Mouse (Mus musculus) midbrain, embryonic 16.5 days (tissue): ENCODE results near the gene Gm49776. TPM values are rescaled to one million over a fixed set of nuclear protein-coding genes. Genes with fewer than 3 reads are reported as not detected.
"Not testable (repeated sequence)": the region's sequence is repeated elsewhere in the genome, so short reads cannot be mapped to it uniquely, and the experiment has no call there.

Source experiments
- ATAC-seq: fragments of 200-750 bp; cut with Nextera tagmentation; 2 replicates; pipeline ENCODE4 v1.8.0; 2017; ENCODE audit warnings: moderate TSS enrichment
- H3K27ac ChIP-seq: fragments of 300-500 bp; sonication (generic); 2 replicates; pipeline ENCODE4 v1.5.1; 2014; ENCODE audit warnings: mild to moderate bottlenecking, low read length, mixed read lengths
- H3K27me3 ChIP-seq: fragments of 300-500 bp; sonication (generic); 2 replicates; pipeline ENCODE4 v1.6.1; 2014; ENCODE audit warnings: low read depth, low read length, mixed read lengths; ENCODE audit not compliant: control insufficient read depth, insufficient read depth
- H3K36me3 ChIP-seq: fragments of 300-500 bp; sonication (generic); 2 replicates; pipeline ENCODE4 v1.6.1; 2014; ENCODE audit warnings: mild to moderate bottlenecking, low read length, moderate library complexity, mixed read lengths; ENCODE audit not compliant: control insufficient read depth, insufficient read depth
- H3K4me1 ChIP-seq: fragments of 300-500 bp; sonication (generic); 2 replicates; pipeline ENCODE4 v1.6.1; 2014; ENCODE audit warnings: mild to moderate bottlenecking, low read length, mixed read lengths; ENCODE audit not compliant: control insufficient read depth, insufficient read depth
- H3K4me2 ChIP-seq: fragments of 300-500 bp; sonication (generic); 2 replicates; pipeline ENCODE4 v1.6.1; 2014; ENCODE audit warnings: mild to moderate bottlenecking, low read length, mixed read lengths
- H3K4me3 ChIP-seq: fragments of 300-500 bp; sonication (generic); 2 replicates; pipeline ENCODE4 v1.5.1; 2014; ENCODE audit warnings: low read depth, mild to moderate bottlenecking, low read length, moderate library complexity, mixed read lengths
- H3K9ac ChIP-seq: fragments of 300-500 bp; sonication (generic); 2 replicates; pipeline ENCODE4 v1.6.1; 2014; ENCODE audit warnings: low read depth, low read length, mixed read lengths
- H3K9me3 ChIP-seq: fragments of 300-500 bp; sonication (generic); replicated peaks from 2 replicates; pipeline ENCODE4 v1.6.1; 2014; ENCODE audit warnings: mild to moderate bottlenecking, low read length, mixed read lengths; ENCODE audit not compliant: control insufficient read depth, poor library complexity, severe bottlenecking
- WGBS: fragments of 180-500 bp; shearing (Covaris S2); extraction: QIAGEN DNeasy Blood & Tissue Kit; methylation state at CpG from one replicate; pipeline ENCODE4 v1.1.7; 2014; 5-methylcytosine and 5-hydroxymethylcytosine counted together
- polyA plus RNA-seq: library from polyadenylated mRNA; unstranded; fragments of >200 nt; fragmentation: Nextera tagmentation; extraction: Ambion mirVana; gene quantifications from 2 replicates; pipeline ENCODE4 v1.2.1, GENCODE M21; 2015

Gene Gm49776
- not detected in 2 replicates for polyA plus RNA-seq

DNA sequence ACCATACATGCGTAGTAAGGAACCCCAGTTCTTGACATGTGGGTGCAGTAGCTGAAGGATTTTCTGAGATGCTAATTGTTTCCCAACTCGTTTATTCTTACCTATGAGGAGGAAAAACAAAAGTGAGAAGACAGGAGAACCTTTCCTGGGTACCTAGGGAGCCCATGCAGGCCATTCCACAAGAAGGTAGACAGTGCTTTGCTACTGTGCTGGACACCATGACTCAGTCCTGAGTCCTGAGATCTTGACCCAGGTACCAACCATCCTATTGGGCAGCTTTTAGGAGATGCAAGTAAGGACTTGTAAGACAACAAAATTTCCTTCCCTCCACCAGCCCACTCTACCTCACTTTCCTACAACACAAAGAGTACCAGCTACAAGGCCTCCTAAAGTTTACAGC is at the start of gene Gm49776:
TSS of gene Gm49776 (minus strand) at position 101 of the 400 bp plus-strand sequence.
- H3K4me3 ChIP-seq, result no peak within 1 kb of the TSS
- no peaks in the 10 kb centered on the region for H3K9me3 ChIP-seq
- 96% methylated on average over 2 of the region's 2 CpGs for WGBS
- H3K9ac ChIP-seq, result no peak within 1 kb of the TSS
- no peak within 1 kb of the TSS for H3K4me2 ChIP-seq
- H3K27ac ChIP-seq, result no peak within 1 kb of the TSS
- no peaks in the 10 kb centered on the region for H3K4me1 ChIP-seq
- H3K27me3 ChIP-seq, result no peaks in the 10 kb centered on the region
- H3K36me3 ChIP-seq, result peaks cover 54% of the 10 kb centered on the region
- ATAC-seq, result no peak

DNA sequence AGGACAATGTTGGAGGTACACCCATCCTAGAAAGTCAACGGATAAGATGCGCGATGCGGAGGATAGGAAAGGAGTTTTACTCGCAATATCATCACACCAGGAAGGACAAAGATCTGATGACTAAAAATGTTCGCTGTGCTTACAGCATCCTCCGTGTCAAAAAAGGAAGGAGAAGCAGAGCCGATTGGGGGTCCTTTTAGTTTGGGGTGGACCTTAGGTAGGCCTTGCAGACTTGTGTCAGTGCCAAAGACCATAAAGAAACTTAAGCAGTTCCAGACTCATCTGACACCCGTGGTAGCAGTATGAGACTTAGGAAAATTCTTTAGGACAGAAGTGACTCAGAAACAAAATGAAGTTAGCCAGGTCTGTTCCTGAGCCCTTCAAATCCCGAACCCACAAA is 31.5 kb upstream of the Gm49776 start:
- H3K27me3 ChIP-seq, H3K36me3 ChIP-seq, ATAC-seq, H3K9me3 ChIP-seq: not testable (repeated sequence)
- WGBS, result 3% methylated on average over 7 of the region's 10 CpGs
- Histone ChIP-seq H3K9ac (peak overlapping the region; percentile 52; the same call in 1 of the 2 replicates), H3K27ac (peak overlapping the region; percentile 66; the same call in 1 of the 2 replicates), H3K4me3 (peak overlapping the region; percentile 97), H3K4me2 (peak overlapping the region; percentile 50), H3K4me1 (peaks cover 27% of the 10 kb centered on the region)

DNA sequence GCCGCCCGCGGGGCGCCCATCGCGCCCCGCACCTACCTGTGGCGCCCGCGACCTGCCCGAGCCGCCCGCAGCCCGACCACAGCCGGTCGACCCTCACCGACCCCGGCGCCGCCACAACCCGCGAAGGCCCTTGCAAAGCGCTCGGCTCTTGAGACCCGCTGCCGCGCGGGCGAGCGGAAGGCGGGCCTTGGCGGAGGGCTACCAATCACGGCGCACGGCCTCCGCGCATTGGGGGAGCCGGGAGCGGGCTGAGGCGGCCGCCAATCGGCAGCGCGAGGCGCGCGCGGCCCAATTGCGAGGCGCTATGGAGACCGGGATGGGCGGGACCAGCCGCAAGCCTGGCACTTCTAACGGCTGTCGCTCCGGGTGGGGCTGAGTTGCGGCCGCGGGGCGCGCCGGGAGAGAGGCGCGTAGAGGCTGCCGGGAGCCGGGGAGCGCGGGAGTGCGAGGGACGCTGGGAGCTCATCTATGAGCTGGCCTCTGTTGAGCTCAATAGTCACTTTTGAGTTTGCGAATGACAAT is 31.0 kb upstream of the Gm49776 start, which contains the start of gene Dgcr8:
TSS of gene Dgcr8 (minus strand) at position 180 of the 522 bp plus-strand sequence.
- Histone ChIP-seq H3K4me3 (peak within 1 kb of the TSS; percentile 97), H3K9ac (peak within 1 kb of the TSS; percentile 95)
- peak; percentile 100 for ATAC-seq

DNA sequence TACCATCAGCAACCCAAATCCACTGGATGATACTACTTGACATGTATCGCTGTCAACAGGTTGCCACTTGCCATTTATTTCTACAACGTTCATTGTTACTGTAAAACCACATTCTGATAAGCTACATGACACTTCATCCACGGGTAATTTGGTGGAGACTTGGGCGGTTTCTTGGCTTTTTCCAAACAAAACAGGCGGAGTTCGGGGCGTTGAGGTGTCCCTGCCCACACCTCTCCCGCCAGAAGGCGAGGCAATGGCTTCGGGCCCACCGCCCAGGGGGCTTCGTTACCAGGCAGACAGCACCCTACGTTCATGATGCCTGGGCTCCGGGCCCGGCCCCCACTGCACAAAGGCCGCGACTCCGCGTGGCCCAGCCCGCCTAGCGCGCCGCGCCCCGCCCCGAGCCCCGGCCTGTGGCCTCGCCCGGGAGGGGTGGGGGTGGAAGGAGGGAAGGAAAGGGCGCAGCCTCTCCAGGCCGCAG is 30.5 kb upstream of the Gm49776 start:
- WGBS, result under 1% methylated on average over 30 of the region's 31 CpGs
- Histone ChIP-seq H3K9ac (peak overlapping the region; percentile 95), H3K4me1 (peaks cover 27% of the 10 kb centered on the region), H3K27me3 (no peaks in the 10 kb centered on the region), H3K27ac (peak overlapping the region; percentile 90), H3K9me3 (no peaks in the 10 kb centered on the region), H3K4me2 (peak overlapping the region; percentile 99), H3K36me3 (peaks cover 9% of the 10 kb centered on the region), H3K4me3 (peak overlapping the region; percentile 97)
- ATAC-seq, result peak; percentile 83

More for the DNA sequence above, 31.0 kb upstream of the Gm49776 start, which contains the start of gene Dgcr8:
- peaks cover 4% of the 10 kb centered on the region for H3K36me3 ChIP-seq
- no peaks in the 10 kb centered on the region for H3K9me3 ChIP-seq
- no peaks in the 10 kb centered on the region for H3K27me3 ChIP-seq
- whole genome bisulfite sequencing, result under 1% methylated on average over 60 of the region's 71 CpGs
- H3K4me2 ChIP-seq, result peak within 1 kb of the TSS; percentile 99
- peak within 1 kb of the TSS; percentile 90 for H3K27ac ChIP-seq
- peaks cover 27% of the 10 kb centered on the region for H3K4me1 ChIP-seq

DNA sequence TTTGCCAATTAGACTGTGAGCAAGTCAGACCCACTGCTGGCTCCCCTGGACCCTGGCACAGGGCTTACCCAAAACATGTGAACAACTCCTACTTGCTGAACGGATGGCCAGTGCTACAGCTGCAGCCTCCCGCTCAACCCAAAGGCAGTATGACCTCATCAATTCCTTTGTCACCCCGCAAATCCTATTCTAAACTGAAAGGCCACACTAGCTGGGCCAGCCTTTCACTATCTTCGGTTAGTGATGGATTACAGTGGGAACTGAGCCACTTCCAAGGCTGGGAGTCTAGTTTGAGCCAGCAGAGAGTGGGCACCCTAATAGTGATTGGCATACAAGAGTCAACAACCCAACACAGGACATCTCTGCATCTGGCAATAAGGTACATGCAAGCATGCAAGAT is 30.0 kb upstream of the Gm49776 start:
- H3K36me3 ChIP-seq, result peaks cover 9% of the 10 kb centered on the region
- WGBS, result 0% methylated on average over 4 of the region's 4 CpGs
- peaks cover 27% of the 10 kb centered on the region for H3K4me1 ChIP-seq
- ATAC-seq, result no peak
- peak overlapping the region; percentile 95 for H3K9ac ChIP-seq
- H3K9me3 ChIP-seq, result no peaks in the 10 kb centered on the region
- H3K4me2 ChIP-seq, result peak overlapping the region; percentile 99
- H3K4me3 ChIP-seq, result peak overlapping the region; percentile 97
- H3K27me3 ChIP-seq, result no peaks in the 10 kb centered on the region
- peak overlapping the region; percentile 90 for H3K27ac ChIP-seq

DNA sequence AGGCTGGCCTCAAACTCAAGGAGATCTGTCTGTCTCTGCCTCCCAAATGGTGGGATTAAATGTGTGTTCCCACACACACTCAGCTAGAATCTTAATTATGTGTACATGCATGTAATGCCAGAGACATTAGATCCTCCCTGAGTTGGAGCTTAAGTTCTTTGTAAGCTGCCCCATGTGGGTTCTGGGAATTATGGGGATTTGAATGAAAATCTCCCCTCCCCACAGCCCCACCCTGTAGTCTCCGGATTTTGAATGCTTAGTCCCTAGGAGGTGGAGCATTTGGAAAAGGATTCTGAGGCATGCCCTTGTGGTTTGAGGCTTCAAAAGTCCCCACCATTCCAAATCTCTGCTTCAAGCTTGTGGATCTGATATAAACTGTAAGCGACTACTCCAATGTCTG is 17.0 kb upstream of the Gm49776 start:
- Histone ChIP-seq H3K4me2 (no peak overlapping the region), H3K36me3 (peaks cover 48% of the 10 kb centered on the region), H3K4me3 (no peak overlapping the region), H3K27me3 (no peaks in the 10 kb centered on the region), H3K9me3 (no peaks in the 10 kb centered on the region), H3K4me1 (no peaks in the 10 kb centered on the region), H3K27ac (no peak overlapping the region), H3K9ac (no peak overlapping the region)
- WGBS, result 55% methylated on average over 2 of the region's 2 CpGs
- no peak for ATAC-seq

DNA sequence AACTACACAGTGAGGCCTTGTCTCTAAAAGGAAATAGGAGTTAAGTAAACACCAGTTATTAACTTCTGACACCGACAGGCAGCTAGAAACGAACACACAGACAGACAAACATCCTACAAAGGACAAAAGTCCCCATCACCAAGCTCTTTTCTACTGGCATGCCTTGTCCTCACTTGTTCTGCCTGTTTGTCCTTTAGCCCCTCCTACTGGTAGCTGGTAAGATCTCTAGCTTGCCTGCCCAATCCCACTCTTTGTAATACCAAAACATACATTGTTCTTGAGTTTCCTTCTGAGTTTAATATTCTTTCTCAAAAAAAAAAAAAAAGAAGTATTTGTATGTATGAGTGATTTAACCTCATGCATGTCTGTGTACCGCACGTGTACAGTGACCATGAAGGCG is 10.1 kb upstream of the Gm49776 start:
- Histone ChIP-seq H3K9ac (no peak overlapping the region), H3K27me3 (no peaks in the 10 kb centered on the region), H3K4me2 (no peak overlapping the region), H3K4me1 (no peaks in the 10 kb centered on the region), H3K4me3 (no peak overlapping the region), H3K36me3 (peaks cover 23% of the 10 kb centered on the region), H3K27ac (no peak overlapping the region), H3K9me3 (no peaks in the 10 kb centered on the region)
- 91% methylated on average over 5 of the region's 5 CpGs for WGBS
- no peak for ATAC-seq

DNA sequence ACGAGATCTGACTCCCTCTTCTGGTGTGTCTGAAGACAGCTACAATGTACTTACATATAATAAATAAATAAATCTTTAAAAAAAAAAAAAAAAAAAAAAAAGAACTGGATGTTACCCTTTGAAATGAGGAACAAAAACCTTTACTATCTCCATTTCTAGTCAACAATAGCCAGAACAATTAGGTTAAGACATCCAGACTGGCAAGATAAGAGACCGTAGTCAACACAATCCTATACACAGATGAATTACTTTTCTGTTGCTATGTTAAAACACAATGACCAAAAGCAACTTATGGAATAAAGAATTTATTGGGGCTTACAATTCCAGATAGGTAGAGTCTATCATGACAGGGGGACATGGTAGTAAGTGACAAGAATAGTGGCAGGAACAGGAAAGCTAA is 6.9 kb upstream of the Gm49776 start:
- Histone ChIP-seq H3K36me3 (peaks cover 19% of the 10 kb centered on the region), H3K27ac (no peak overlapping the region), H3K9ac (no peak overlapping the region), H3K4me1 (no peaks in the 10 kb centered on the region), H3K4me2 (no peak overlapping the region), H3K27me3 (no peaks in the 10 kb centered on the region), H3K4me3 (no peak overlapping the region), H3K9me3 (no peaks in the 10 kb centered on the region)
- ATAC-seq, result no peak
- WGBS, result 75% methylated on average over 2 of the region's 2 CpGs

DNA sequence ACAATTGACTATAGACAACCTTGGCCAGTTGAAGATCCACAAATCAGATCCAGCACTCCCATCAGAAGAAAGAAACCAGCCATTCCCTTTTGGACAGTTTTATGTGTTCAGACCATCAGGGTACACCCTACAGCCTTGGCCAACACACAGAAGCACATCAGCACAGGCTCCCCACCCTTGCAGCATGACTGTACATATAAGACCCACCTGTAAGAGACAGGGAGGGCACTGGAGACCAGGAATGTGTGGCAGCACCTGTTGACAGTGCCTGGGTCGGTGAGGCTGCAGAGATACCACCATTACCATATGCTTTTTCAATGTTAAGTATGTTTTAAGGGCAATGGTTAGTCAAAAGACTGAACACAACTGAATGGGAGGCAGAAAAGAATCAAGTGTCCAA is 4.3 kb downstream of the Gm49776 start:
- no peak overlapping the region for H3K9ac ChIP-seq
- peaks cover 19% of the 10 kb centered on the region for H3K4me1 ChIP-seq
- H3K27ac ChIP-seq, result no peak overlapping the region
- H3K27me3 ChIP-seq, result no peaks in the 10 kb centered on the region
- H3K36me3 ChIP-seq, result peaks cover 46% of the 10 kb centered on the region
- 81% methylated on average over 1 of the region's 1 CpGs for WGBS
- no peaks in the 10 kb centered on the region for H3K9me3 ChIP-seq
- no peak overlapping the region for H3K4me2 ChIP-seq
- no peak for ATAC-seq
- H3K4me3 ChIP-seq, result no peak overlapping the region
